Mouse (Mus musculus) layer of hippocampus, adult 2 months (tissue): ENCODE results near the gene Ltc4s. TPM values are rescaled to one million over a fixed set of nuclear protein-coding genes. Genes with fewer than 3 reads are reported as not detected.
A peak's percentile ranks its signal among the peaks of the same experiment; 100 is the strongest.

Experiments used
- DNase-seq, 2 experiments: peaks; one replicate each; pipeline ENCODE4 v3.0.0; 2022; ENCODE audit warnings: low spot score in 2 of 2
- H3K27ac ChIP-seq: fragments of 200-600 bp; 2 replicates; pipeline ENCODE4 v1.8.1; 2022
- H3K4me3 ChIP-seq: fragments of 200-600 bp; 2 replicates; pipeline ENCODE4 v1.8.1; 2022; ENCODE audit warnings: mild to moderate bottlenecking
- CTCF ChIP-seq: fragments of 200-600 bp; conservative IDR thresholded peaks from 2 replicates; pipeline ENCODE4 v1.8.1; 2022; ENCODE audit warnings: antibody characterized with exemption, mild to moderate bottlenecking, moderate library complexity
- total RNA-seq, 2 experiments: library from RNA; stranded (reverse); gene quantifications; 2 replicates each; pipeline ENCODE4 v1.2.3; 2021

Gene Ltc4s
- total RNA-seq, 2 experiments from 2014 or later: 6.8 to 9.3 TPM

DNA sequence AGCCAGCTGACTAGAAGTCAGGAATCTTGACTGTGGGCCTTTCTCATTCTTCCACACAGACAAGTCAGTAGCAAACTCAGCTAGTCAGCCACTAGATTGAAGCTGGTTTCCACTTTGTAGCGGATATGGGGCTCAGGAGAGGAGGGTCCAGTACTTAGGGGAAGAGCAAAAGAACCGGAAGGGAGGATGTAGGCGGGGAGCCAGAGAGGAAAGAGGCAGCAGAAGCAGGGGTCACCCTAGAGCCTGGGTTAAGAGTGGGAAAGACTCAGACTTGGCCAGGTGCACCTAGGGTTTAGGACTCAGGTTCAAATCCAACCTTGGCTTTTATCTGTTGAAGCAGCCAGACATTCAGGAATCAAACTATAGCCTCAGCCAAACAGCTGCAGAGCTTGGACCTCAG lies 11.2 kb downstream of the Ltc4s start:
- H3K27ac ChIP-seq: peak overlapping the region; percentile 89; the same call in 1 of the 2 replicates

DNA sequence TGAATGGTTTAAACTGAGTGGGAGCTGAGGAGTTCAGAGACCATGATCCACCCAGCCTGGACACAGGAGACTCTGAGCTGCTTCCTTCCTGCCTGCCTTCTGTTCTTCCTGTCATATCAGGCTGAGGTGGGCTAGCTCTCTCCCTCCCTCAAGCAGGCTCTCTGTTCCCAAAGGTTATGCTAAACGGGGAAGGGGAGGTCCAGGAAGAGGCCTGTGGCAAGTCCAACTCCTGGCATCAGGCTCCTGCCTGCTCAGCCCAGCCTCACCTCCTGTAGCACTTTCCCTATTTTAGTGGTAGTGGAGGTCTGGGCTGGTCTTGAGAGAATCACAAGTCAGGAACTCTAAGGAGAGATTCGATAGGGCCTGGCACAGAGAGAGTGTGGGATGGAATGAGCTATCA lies 12.0 kb downstream of the Ltc4s start:
- no peak for TF ChIP-seq CTCF
- Histone ChIP-seq H3K4me3 (peak overlapping the region; percentile 58), H3K27ac (peak overlapping the region; percentile 89)
- no peak for DNase-seq

More for the DNA sequence above, 11.2 kb downstream of the Ltc4s start:
- peak overlapping the region; percentile 58; the same call in 1 of the 2 replicates for H3K4me3 ChIP-seq
- no peak for TF ChIP-seq CTCF
- no peak for DNase-seq

DNA sequence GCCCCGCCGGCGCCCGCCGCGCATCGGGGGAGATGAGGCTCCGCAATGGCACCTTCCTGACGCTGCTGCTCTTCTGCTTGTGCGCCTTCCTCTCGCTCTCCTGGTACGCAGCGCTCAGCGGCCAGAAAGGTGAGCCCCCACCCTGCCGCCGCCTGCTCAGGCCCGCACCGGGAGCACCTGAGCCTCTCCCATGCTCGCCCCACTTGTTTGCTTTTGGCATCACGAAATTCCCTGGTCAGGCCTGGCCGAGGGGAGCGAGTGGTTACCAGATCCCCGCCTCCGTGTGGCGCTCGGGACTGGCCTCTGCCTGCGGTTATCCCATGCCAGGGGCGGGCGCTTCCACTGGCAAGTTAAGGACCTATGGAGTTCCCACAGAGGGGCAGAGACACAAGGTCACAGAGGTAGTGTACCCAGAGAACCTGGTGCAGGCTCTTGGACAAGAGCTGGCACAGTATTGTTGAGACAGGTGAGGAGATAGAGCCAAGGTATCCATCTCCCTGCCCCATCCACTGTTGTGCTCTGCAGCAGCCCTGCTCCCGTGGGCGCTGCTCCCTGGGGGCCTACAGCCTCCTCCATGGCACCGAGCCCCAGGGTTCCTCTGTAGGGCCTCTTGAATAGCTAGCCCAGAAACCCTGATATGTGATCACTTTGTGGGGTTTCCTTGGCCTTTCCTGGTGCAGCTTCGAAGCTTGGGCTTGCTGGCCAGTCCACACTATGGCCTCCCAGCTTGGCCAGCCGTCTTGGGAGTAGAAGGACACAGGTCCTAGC lies 12.6 kb downstream of the Ltc4s start:
- no peak for DNase-seq
- peak overlapping the region; percentile 89 for H3K27ac ChIP-seq
- peak overlapping the region; percentile 58 for H3K4me3 ChIP-seq
- no peak for TF ChIP-seq CTCF

DNA sequence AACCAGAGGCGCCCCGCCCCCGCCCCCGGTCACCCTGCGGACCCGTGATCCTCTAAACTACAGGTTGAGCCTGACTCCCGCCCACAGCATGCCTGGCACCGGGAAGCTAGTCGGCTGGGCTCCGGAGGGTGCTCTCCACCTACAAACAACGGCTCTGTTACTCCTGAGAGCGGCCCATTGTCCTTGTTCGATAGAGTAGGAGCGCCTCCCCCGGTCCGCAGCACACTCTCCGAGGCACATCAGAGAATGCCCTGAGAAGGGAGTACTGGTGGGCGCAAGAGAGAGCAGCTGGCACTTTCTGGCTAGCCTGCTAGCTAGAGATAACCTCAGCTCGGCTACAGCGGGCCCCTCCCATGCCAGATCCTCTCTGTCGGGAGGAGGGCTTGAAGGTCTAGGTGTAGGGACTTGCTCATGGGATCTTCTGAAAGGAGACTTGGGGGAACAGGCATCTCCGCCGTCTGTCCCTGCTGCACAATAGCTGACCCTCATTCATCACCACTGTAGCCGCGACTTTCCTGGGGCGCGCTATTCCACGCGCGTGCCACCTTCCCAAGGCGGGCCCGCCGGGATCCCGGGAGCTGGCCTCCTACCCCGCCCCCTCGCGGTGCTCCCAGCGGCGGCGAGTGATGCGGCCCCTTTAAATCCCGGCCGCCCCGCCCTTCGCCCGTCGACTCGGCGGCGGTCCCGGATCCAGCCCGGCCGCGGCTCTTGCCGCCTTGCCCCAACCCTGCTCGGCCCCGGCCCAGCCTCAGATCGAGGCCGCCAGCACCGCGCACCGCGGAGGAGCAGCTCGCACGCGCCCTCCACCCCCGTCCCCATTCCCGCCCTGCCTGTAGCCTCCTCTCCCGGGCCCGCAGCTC lies 13.5 kb downstream of the Ltc4s start:
- peak; percentile 62 for TF ChIP-seq CTCF
- peak; percentile 79 to 81 for DNase-seq
- Histone ChIP-seq H3K4me3 (peak overlapping the region; percentile 58), H3K27ac (peak overlapping the region; percentile 89)

DNA sequence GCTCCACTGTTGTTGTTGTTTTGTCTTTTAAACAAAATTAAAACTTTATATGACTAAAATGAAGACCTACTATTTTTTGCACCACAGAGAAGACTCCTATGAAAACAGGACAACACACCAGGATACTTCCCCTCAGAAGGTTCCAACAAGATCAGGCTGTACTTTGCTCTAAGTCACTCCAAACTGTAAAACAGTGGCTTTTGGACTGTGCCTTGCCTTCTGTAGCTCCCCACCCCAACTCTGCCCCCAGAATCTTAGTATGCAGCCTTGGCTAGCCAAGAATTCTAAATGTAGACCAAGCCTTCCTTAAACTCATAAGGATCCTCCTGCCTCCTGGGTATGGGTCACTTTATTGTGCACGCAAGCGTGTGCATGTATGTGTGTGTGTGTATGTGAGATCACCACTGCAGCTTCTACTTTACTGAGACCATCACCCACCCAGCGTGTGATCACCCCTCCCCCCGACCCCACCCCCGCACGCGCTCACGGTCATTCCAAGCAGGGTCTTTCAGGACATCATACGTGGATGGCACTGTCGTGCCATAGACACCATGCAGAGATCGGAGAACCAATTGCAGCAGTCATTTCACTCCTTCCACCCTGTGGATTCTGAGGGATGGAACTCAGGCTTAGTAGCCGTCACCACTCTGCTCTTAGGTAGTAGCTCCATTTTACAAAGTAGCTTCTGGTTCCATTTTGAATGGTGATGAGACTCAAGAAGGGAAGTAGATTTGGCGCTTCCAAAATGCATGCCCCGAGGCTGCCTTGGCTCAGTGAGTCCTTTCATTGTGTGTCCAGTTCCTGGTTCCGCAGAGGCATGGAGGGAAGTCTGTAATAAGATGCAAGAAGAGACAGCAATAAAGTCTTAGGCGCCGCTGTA lies 14.4 kb downstream of the Ltc4s start:
- Histone ChIP-seq H3K27ac (peak overlapping the region; percentile 89), H3K4me3 (peak overlapping the region; percentile 58)
- TF ChIP-seq CTCF: no peak
- no peak for DNase-seq

DNA sequence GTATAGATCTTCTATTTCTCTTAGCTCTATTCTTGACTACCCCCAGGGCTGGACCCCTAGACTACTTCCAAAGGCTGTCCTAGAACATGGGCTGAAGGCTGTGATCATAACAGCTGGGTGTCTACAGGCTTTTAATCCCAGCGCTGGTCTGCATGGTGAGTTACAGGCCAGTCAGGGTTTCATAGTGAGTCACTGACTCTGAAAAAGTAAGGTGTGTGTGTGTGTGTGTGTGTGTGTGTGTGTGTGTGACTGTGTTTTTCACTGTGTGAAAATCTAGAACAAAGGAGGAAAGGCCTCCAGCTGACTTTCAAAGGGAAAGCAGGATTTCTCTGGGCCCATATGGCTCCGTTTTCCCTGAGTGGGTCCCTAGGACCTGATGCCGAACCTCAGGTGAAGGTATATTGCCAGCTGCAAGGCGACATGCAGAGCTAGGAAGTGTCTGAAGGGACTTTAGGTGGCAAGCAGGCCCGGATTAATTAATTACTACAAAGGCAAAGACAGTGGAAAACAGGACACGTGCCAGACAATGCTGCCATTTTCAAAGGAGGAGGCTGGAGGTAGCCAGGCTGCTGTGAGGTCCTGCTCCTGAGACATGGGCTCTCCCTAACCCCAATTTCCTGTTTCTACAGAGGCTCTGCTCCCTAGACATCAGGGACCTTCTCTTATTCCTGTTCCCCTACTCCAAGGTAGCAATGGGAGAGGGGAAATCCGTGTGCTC lies 15.7 kb downstream of the Ltc4s start:
- TF ChIP-seq CTCF: no peak
- Histone ChIP-seq H3K4me3 (no peak overlapping the region), H3K27ac (no peak overlapping the region)
- no peak for DNase-seq

DNA sequence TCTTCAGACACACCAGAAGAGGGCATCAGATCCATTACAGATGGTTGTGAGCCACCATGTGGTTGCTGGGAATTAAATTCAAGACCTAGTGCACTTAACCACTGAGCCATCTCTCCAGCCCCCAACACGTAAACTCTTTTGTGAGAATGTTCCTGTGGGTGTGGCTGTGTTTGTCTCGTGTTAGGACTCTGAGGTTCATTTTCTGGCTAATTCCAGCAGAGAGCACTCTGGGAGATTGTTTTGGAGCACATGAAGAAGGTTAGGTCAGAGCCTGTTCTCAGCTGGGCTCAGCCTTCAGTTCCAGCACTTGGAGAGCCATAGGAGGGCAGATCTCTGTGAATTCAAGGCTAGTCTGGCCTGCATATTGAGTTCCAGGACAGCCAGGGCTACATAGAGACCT lies 18.6 kb downstream of the Ltc4s start:
- TF ChIP-seq CTCF: peak; percentile 60
- DNase-seq: no peak
- Histone ChIP-seq H3K27ac (no peak overlapping the region), H3K4me3 (no peak overlapping the region)

DNA sequence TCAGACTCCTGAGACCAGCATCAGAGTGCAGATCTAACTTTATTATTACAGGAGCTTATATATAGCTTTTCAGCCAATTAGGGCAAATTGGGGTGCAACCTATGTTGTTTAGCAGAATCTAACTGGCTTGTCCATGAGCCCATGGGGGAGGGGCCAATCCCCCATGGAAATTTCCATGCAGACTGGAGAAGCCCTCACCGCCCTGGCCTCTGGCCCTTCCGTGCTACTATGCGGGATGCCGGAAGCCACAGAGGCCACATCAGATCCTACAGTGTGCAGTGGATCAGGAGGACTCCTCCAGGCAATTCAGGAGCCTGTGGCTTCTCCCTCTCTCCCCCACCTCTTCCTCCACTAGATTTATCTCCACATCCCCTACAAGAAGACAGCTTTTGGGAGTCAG lies 20.6 kb downstream of the Ltc4s start:
- H3K4me3 ChIP-seq: no peak overlapping the region
- H3K27ac ChIP-seq: no peak overlapping the region
- DNase-seq: no peak
- no peak for TF ChIP-seq CTCF

DNA sequence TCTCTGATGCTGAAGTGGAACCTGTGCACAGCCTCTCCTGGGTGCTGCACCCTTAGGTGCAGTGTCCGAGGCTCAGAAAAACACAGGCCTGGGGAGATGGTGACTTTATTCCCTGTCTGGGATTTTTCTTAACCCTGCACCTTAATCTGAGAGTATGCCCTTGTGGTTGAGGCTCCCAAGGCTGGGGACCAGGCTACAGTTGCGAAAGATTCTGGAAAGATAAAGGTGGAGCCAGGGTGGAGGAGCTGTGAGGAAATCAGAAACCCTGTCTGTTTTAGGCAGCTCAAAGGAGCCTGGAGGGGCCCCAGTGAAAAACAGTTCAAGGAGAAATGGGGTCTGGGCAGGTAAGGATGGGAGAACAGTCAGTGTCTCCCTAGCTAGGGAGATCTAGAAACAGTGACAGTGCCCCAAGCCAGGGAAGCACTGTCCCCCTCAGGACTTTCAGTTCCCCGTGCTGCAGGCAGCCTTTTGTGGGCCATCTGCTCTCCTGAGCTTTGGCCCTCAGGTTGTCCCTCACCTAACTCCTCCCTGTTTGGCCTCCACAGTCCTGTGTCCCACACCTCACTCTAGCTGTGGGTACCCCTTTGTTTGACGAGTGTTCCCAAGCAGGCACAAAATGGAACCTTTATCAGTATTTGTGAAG lies 21.6 kb downstream of the Ltc4s start:
- Histone ChIP-seq H3K4me3 (no peak overlapping the region), H3K27ac (peak overlapping the region; percentile 51; the same call in 1 of the 2 replicates)
- no peak for TF ChIP-seq CTCF
- DNase-seq: no peak

DNA sequence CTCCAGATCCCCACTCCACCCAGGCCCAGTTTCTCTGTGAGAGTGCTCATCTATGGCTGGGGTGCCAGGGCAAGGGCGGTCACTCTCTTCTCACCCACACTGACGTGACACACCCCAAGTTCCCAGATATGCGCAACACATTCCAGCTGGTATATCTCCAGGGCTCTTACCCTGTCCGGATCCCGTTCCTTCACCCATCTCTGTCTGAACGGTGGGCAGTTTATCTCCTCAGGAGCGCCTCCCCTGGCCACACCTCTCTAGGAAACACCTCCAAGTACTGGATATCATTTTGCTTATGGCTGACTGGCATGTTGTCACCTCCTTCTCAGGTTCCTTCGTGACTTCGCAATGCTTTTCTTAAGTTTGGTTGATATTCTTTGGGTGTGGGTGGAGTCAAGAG lies 22.8 kb downstream of the Ltc4s start:
- peak overlapping the region; percentile 21 for H3K27ac ChIP-seq
- peak overlapping the region; percentile 1; the same call in 1 of the 2 replicates for H3K4me3 ChIP-seq
- DNase-seq: no peak
- TF ChIP-seq CTCF: no peak

DNA sequence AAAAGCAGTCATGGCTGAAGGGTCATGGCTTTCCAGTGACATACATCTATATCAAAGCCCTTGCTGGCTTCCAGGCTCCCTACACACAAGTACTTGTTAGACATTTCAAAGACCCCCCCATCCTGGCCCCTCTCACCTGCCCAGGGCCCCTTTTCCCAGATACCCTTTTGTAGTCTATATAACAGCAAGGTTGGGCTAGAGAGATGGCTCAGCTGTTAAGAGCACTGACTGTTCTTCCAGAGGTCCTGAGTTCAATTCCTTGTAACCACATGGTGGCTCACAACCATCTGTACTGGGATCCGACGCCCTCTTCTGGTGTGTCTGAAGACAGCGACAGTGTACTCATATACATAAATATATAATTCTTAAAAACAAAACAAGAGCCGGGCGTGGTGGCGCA lies 23.8 kb downstream of the Ltc4s start:
- peak; percentile 33; the same call in 1 of the 2 replicates for TF ChIP-seq CTCF
- no peak for DNase-seq
- Histone ChIP-seq H3K27ac (no peak overlapping the region), H3K4me3 (no peak overlapping the region)
